Mouse (Mus musculus) limb, embryonic 13.5 days (tissue): Measurements from ENCODE around the gene Dnajc5g. TPM values are rescaled to one million over a fixed set of nuclear protein-coding genes. Genes with fewer than 3 reads are reported as not detected.

ENCODE experiments used
- polyA plus RNA-seq: library from polyadenylated mRNA; unstranded; fragments of >200 nt; fragmentation: Nextera tagmentation; extraction: Ambion mirVana; gene quantifications from 2 replicates; pipeline ENCODE4 v1.2.1, GENCODE M21; 2015

Gene Dnajc5g
- polyA plus RNA-seq, 1 experiment from 2014 or later: not detected

Other genes with a start within 250 kb of the Dnajc5g start
- gene Tmem214, start 238.3 kb upstream of the Dnajc5g start, polyA plus RNA-seq: 93.3 and 95.2 TPM in 2 replicates
- 32.5 and 34.0 TPM in 2 replicates for gene Agbl5, start 217.6 kb upstream of the Dnajc5g start, polyA plus RNA-seq
- 408 and 424 TPM in 2 replicates for gene Ost4, start 198.5 kb upstream of the Dnajc5g start, polyA plus RNA-seq
- gene Emilin1, start 192.9 kb upstream of the Dnajc5g start, polyA plus RNA-seq: 279 and 281 TPM in 2 replicates
- gene Khk, start 184.9 kb upstream of the Dnajc5g start, polyA plus RNA-seq: 20.0 and 22.6 TPM in 2 replicates
- 7.6 and 8.7 TPM in 2 replicates for gene Cgref1, start 160.7 kb upstream of the Dnajc5g start, polyA plus RNA-seq
- 136 and 142 TPM in 2 replicates for gene Preb, start 145.9 kb upstream of the Dnajc5g start, polyA plus RNA-seq
- not detected in 2 replicates for gene Tcf23, start 137.6 kb upstream of the Dnajc5g start, polyA plus RNA-seq
- 147 and 156 TPM in 2 replicates for gene Atraid, start 58.0 kb upstream of the Dnajc5g start, polyA plus RNA-seq
- 13.4 and 14.1 TPM in 2 replicates for gene Slc5a6, start 57.4 kb upstream of the Dnajc5g start, polyA plus RNA-seq
- gene Cad, start 51.5 kb upstream of the Dnajc5g start, polyA plus RNA-seq: 30.0 and 33.7 TPM in 2 replicates
- 0.38 and 0.57 TPM in 2 replicates for gene Slc30a3, start 2.0 kb downstream of the Dnajc5g start, polyA plus RNA-seq
- 7.2 and 8.1 TPM in 2 replicates for gene Trim54, start 10.4 kb downstream of the Dnajc5g start, polyA plus RNA-seq
- gene Ucn, start 32.5 kb downstream of the Dnajc5g start, polyA plus RNA-seq: not detected in 2 replicates
- 68.7 and 69.4 TPM in 2 replicates for gene Mpv17, start 48.0 kb downstream of the Dnajc5g start, polyA plus RNA-seq
- 0.99 and 1.8 TPM in 2 replicates for gene Gm29609, start 73.6 kb downstream of the Dnajc5g start, polyA plus RNA-seq
- 84.8 and 92.4 TPM in 2 replicates for gene Gtf3c2, start 73.9 kb downstream of the Dnajc5g start, polyA plus RNA-seq
- gene Snx17, start 86.9 kb downstream of the Dnajc5g start, polyA plus RNA-seq: 161 and 165 TPM in 2 replicates
- 72.6 and 76.3 TPM in 2 replicates for gene Eif2b4, start 87.1 kb downstream of the Dnajc5g start, polyA plus RNA-seq
- 10.9 and 11.0 TPM in 2 replicates for gene Zfp513, start 96.0 kb downstream of the Dnajc5g start, polyA plus RNA-seq
- 131 and 133 TPM in 2 replicates for gene Ppm1g, start 114.4 kb downstream of the Dnajc5g start, polyA plus RNA-seq
- 165 and 166 TPM in 2 replicates for gene Nrbp1, start 134.6 kb downstream of the Dnajc5g start, polyA plus RNA-seq
- gene Gm9970, start 134.9 kb downstream of the Dnajc5g start, polyA plus RNA-seq: 0.38 and 0.48 TPM in 2 replicates
- gene Krtcap3, start 145.4 kb downstream of the Dnajc5g start, polyA plus RNA-seq: 16.1 and 21.3 TPM in 2 replicates
- 37.8 and 45.0 TPM in 2 replicates for gene Ift172, start 184.8 kb downstream of the Dnajc5g start, polyA plus RNA-seq
- gene Fndc4, start 189.8 kb downstream of the Dnajc5g start, polyA plus RNA-seq: 83.5 and 84.4 TPM in 2 replicates
- 0.14 and 0.28 TPM in 2 replicates for gene Gckr, start 191.2 kb downstream of the Dnajc5g start, polyA plus RNA-seq